Mouse (Mus musculus) ES-Bruce4 (cell line): ENCODE measurements around the gene Deaf1.

ENCODE experiments used
- CTCF ChIP-seq: IDR thresholded peaks from one replicate; pipeline ENCODE4 v1.8.1; 2011; ENCODE audit warnings: low read depth, low read length
- EP300 ChIP-seq: IDR thresholded peaks from 2 replicates; pipeline ENCODE4 v1.6.1; 2011; ENCODE audit warnings: low read depth, low read length; ENCODE audit not compliant: insufficient read depth
- POLR2A ChIP-seq: IDR thresholded peaks from one replicate; pipeline ENCODE4 v1.8.1; 2011; ENCODE audit warnings: low read length; ENCODE audit not compliant: insufficient read depth

- TF ChIP-seq EP300: no peak
- no peak for TF ChIP-seq CTCF
- no peak for TF ChIP-seq POLR2A
Observed at GRCm38 (mm10) chr7:141361510-141361909, 34.0 kb upstream of the Deaf1 start.
